Mouse (Mus musculus) urinary bladder, adult 2 months (tissue): ENCODE measurements around the gene Grap2. TPM values are rescaled to one million over a fixed set of nuclear protein-coding genes. Genes with fewer than 3 reads are reported as not detected.

Experiments used
- DNase-seq: peaks from one replicate; pipeline ENCODE4 v3.0.0; 2022; ENCODE audit warnings: low spot score
- polyA plus RNA-seq: library from polyadenylated mRNA; depleted of rRNA; stranded (reverse); fragments of >200 nt; gene quantifications from 2 replicates; pipeline ENCODE4 v1.2.3, GENCODE M21; 2012; rRNA removed

Gene Grap2
- 0.47 and 0.71 TPM in 2 replicates for polyA plus RNA-seq

DNA sequence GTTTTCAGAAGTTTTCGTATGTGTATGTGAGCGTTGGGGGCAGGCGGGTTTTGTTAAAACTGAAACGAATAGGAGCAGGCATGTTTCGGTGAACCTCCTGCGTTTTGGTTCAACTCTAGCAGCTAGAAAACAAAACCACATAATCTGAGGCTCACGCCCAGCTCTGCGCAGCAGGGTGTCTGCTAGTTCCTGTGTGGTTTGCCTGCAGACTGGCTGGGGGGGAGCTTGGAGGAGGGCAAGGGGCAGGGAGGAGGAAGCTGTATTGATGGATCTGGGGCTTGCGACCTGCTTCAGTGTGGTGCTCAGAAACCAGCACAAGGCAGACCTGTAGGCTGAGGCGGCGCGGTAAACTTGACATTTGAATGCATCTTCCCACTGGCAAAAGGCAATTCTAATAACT lies at the start of gene Grap2:
Gene Grap2, plus strand, starts transcription at position 304 of the 400 bp plus-strand sequence.
- DNase-seq: no peak

DNA sequence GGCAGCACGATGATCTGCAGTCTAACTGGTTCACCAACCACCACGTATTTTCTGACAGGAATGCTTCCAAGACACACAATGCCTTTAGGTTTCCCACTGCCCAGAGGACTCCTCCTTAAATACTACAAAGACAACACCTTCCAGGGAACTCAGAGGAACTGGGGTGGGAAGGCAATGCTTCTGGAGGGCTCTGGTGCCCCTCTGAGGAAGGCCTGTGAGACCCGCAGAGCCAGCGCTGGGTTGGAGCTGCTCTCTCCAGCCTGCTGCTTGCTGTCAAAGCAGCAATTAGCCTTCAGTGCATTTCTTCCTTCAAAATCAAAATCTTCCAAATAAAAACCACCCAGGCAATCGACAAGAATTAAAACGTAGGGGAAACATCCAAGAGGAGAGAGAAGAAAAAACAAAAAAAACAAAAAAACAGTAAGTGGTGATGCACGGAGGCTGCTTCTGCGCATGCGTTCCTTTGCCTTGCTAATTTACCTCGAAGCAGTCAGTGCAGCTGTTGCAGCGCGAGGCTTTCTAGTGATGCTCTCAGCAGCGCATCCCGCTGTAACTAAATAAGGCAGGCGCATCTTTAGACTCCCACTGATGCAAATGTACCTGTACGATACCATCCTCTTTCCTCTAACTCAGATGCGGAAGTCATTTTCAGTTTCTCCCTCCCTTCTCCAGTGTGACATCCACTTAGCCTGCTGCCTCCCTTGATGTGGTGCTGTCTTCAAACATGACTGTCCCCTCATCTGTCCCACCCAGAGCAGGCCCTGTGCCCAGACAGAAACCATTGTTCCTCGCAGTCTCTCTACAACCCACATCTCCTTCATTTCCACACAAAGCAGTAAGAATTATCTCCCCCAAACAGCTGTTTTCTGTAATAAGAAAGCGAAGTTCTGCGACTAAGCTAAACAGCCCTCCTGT lies 42.2 kb upstream of the Grap2 start:
- no peak for DNase-seq

DNA sequence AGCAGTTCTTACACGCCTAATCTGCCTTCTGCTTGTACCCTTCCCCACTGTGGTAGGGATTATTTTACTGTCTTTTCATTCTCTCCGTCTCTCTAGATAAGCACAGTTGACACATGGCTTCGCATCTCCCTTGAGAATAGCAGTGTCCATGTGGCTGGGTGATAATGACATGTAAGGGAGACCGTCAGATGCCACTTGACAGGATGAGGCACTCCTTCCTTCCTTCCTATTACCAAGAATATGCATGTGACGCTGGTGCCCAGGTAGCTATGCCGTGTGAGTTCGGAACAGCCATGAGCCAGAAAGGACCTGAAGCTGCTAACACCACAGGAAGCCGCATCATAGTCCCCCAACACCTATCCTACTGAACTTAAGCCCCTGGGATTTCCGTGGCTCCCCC lies 41.4 kb upstream of the Grap2 start:
- DNase-seq: no peak

DNA sequence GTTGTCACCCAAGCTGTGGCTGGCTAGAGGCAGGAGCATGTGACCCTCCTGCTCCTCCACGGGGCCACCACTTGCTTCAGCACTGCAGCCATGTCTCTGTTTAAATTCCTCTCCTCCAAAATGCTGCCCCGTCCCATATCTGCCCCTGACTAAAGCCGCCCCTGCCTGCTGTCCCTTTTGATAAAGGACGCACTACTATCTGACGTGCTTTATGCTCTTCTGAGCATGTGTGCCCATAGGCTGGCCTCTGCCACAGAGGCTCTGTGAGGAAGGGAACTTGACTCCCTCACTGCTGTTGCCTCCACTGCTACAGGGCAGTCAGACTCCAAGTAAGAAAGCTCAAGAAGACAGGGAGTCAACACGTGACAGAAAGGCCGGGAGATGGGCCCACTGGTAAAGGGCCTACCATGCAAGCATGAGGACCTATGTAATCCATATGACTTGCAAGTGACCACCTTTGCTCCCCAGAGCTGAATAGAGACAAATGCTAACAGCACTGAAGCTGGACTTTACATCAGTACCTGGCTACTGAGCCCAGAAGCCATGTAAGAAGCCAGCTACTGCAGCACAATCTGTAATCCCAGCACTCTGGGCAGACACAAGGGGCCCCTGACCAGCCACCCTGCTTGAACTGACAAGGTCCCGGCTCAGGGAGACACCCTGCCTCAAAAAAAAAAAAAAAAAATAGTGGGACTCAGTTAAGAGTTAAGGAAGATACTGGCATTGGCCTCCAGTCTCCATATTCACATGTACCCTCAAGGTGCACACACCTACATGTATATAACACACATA lies 39.9 kb upstream of the Grap2 start:
- no peak for DNase-seq

DNA sequence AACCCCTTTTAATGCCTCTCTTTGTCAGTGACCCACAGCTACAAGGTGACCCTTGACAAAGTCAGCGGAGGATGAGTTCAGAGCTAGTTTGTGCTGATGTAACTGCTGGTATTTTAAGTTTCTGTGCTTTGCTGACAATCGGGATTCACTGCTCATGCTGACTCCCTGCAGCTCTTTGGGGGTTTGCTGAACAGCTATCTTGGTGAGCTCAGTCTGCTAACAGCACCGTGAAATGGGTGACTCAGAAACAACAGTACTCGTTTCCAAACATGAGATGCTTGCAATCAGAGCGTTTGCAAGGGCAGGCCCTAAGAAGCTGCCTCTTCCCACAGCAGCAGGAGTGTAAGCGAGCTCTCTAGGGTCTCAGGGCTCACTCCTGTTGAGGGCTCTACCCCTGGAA lies 39.1 kb upstream of the Grap2 start:
- DNase-seq: no peak

DNA sequence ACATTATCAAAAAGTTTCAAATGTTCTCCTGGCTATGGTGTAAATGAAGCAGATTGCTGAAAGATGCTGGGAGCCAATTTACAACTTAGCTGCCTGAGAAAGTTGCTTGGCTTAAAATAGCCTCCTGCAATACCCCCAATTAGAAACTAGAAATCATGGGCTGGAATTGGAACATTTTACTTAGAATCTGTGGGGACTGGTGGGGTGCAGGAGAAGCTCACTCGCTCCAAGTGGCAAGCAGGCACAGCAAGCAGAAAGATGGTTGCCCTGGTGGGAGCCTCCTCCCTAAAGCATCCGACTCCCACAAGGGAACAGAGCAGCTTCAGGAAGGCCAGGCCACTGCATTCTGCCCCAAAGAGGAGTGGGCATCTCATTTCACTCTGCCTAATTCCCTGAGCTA lies 36.3 kb upstream of the Grap2 start:
- no peak for DNase-seq

DNA sequence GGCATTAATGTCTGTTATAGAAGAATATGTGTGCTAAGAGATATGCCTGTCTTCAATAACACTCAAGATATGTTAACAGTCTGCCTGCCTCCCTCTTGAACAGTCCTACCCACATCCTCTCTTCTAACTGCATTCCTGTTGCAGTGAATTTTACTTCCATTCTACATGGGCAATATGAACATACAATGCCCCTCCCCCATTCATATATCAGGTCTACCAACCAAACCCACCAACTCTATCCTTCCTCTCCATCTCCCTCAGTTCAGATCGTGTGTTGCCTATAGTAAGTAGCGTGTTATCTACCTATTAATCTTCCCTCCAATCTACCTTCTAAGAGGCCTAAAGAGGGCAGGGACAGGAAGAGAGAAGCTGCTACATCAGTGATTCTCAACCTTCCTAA lies 34.3 kb upstream of the Grap2 start:
- no peak for DNase-seq

DNA sequence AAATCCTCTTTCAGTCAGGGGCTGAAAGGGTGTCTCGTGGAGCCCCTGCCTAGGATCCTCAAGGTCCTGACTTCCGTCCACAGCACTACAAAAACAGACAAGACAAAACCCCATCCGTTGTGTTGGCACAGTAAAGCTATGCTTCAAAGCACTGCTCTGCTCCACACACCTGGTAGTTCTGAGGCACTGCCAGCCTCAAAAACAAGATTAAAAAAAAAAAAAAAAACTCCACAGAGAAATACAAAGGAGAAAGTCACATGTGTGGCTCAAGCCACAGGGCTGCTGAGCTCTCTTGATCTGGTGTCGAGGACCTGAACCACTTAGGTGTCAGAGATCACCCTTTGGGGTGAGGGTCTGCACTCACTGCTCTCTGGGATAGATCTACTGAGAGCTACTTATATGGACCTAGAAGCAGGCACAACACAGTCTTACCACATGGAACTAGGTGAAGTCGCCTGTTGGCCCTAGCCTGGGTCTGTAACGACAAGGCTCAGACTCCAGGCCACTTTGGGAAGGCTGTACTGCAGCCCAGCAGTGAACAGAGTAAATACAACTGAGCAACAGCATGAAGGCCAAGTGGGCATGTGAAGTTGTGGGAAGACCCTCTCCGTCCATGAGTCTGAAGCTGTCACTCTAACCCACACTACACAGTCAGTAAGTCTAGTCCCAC lies 33.6 kb upstream of the Grap2 start:
- no peak for DNase-seq

DNA sequence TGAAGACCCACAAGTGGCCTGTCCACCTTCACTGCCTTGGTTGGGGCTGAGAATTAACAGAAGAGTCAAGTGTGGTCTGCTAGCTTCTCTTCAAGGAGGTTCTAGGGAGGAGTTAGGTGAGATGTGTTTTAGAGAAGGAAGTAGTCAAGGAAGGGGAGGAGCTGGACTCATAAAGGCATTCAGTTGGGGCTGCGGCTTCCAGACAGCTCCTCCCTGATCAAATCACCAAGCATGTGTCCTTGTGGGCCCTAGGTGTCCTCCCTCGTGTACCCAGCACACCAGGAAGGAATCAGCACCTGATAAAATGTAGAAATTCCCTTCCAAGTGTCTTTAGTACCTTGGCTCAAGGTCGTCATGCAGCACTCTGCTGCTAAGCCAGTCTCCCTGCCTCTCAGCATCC lies 28.3 kb upstream of the Grap2 start:
- no peak for DNase-seq

DNA sequence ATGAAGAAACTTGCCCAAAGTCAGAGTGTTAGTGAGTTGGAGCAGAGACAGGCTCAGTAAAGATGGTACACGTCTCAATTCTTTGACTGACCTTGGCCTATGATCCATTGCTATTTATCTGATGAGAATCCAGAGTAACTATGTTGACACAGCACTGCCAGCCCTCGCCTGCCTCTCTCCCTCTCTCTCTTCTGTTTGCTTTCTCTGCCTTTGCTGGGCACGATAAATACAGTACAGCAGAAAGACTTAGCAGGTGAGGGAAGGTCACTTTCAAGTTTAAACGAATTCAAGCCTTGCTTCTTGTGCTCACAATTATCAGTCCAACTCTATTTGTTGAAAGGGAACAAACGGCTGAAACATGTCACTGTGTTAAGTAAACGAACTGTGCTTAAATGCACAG lies 27.0 kb upstream of the Grap2 start:
- no peak for DNase-seq

DNA sequence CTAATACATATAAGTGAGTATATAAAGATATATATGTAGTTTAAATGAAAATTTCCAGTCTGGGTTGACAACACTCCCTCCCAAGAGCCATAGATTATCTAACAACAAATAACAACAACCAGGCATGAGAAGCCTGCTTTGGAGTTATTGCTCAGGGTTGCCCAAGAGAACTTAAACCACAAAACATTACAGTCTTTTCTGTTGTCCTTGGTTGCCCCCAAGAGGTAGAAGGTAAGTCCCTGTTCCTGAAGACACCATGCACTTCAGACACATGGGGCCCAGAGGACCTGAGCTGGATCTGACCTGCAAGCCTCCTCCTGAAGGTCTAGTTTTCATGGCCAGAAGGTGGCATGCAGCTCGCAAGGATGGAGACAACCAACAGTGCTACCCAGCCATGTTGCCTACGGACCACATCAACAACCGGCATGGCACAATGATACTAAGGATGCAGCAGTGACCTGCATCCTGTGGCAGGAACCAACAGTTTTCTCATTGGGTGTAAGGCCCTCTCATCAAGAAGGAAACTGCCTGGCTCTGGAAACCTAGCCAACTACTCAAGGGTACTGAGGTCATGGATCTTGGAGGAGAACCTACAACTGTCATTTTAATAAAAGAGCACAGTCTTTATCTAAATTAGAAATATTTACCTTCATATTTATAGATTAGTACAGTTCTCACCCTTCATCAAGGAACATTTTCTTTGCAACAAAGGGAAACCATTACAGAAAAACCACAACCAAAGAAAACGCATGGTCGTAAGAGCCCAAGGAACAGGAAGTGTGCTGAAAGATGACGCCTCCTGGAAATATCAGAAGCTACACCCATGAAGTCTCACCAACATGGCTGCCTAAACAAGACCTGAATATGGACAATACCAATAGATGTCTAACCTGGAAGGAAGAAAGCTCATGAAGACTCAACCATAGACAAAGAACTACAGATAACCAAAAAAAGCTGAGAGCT lies 17.3 kb upstream of the Grap2 start:
- DNase-seq: no peak

DNA sequence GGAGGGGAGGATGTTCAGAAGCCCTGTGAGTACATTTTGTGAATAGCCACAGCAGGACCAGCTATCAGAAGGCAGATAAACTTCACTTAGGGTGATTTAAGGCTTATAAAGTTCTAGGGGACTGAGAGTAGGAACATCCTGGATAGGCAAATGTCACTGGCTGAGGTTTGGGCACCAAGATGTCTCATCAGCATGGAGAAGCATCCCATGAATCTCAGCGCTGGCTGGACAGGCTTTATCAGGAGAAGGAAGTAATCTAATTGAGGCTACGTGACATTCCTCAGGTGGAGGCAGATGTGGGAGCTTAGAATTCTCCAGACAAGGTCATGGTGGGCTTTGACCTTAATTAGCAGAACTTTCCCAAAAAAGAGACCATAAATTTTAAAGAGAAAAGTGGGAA lies 16.4 kb upstream of the Grap2 start:
- no peak for DNase-seq

DNA sequence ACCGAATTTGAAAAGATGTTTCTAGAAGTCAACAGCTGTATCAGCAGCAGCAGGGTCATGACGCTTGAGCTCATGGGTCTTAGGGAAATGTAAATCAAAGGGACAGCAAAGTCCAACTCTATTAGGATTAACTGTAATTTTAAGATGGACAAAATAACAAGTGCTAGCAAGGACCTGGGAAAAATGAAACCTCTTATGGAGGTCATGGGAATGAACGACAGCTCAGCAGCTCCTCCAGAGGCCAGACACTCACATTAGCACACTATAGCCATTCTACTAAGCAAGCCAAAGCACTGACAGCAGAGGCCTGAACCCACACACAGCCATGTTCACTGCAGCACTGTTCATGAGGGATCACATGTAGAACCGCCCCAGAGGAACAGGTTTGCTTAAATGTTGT lies 14.6 kb upstream of the Grap2 start:
- DNase-seq: no peak

DNA sequence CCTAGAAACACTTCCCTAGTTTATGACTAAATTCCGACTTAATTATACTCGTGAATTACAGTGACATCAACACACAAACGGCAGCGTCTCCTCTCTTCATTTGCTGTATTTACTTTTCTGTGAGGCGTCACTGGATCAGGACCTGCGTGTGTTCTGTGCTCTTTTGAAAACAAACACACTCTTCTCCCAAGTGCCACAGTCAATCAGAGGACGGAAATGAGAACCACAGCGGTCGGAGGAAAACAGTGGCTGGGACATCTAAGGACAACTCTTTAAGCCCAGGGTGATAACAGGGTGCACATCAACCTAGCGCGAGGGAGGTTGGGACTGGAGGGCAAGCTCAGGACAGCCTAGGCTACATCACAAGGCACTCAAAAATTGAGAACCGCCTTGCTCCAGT lies 12.9 kb upstream of the Grap2 start:
- no peak for DNase-seq

DNA sequence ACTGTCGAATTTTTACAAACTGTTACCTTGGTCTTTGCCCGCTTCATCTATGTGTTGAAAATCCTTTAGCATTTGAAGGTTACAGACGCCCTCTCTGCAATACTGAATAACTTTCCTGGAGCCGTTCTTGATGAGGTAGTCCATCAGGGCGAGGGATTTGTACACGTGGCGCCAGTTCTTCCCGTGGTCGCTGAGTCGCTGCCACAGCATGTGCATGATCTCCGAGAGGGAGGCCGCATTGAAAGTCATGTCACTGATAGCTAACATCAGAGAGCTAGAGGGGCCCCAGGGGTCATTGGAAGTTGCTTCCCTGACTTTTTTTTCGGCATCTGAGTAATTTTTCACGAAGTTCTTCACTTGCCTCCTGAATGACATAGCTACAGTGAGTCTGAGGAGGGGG lies 12.4 kb upstream of the Grap2 start:
- no peak for DNase-seq

DNA sequence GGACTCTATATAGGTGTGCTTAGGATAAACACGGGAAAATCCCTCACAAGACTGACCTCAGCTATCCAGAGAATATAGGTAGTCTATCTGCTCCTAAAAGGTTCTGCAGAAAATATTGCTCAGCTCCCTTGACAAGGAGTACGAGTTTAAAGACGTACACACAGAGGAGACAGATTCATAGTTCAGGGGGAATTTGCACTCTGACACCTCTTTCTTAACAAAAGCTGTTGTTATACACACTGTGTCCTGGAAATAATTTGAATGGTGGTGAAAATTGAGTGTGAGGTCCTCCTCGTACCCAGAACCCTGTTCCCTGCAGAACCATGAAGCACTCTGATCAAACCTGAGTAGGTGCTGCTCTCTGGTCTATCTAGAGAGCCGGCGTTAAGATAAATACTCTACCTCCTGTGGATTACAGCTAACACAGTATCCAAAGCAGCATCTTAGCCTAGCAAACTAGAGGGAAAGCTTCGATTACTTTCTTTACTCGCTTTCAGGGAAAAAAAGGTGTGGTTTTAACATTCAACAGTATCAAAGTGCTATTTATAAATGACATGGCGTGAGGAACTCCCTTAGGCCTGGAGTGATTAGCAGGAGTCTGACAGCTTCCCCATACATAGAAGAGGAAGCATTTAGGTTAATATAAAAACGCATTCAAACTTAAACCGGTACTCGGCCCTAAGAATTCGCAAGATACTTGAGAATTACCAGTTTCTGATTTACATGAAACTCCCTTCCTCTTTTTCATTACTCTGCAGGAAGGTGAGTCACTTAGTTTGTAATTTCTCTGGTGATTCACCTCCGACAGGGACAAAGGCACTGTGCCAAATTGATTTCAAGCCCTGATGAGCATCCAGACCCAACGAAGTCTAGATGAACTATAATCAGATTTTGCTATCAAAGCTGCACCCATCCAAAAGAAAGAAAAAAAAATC lies 11.5 kb upstream of the Grap2 start:
- no peak for DNase-seq

DNA sequence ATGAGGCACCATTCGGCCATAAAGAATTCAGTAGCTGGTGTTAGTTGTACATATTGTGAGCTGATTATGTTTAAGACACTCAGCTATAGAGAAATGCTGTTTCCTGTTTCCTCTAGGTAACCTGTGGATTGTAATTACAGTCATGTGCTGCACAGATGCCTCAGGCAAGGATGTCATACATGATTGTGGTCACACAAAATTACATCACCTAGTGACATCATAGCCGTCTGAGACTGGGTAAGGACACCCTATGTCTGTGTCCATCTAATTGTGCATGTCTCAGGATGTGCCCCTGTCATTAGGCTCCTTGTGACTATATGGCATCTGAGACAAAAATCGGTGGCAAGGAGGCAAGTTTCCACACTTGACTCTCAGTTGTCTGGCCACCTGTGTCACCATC lies 9.9 kb upstream of the Grap2 start:
- no peak for DNase-seq

DNA sequence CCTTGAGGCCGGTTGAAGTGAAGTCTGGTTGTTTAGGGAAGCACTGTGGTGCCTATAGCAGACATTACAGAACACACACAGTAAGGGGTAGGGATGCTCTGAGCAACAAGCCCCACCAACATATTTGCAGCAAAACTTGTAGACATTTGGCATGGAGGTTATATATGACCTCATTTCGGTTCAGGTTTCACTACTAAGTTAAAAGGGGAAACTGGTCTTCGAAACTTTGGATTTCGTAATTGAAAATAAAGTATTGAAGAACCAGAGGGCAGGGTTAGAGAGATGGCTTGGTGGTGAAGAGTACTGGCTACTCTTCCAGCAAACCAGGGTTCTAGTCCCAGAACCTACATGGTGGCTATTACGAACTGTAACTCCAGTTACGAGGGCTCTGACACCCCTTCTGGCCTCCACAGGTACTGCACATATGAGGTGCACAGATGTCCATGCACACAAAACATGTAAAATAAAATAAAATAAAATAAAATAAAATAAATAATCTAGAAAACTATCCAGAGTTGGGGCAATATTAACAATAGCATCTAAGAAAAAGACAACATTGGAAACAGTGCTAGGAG lies 8.7 kb upstream of the Grap2 start:
- DNase-seq: no peak

DNA sequence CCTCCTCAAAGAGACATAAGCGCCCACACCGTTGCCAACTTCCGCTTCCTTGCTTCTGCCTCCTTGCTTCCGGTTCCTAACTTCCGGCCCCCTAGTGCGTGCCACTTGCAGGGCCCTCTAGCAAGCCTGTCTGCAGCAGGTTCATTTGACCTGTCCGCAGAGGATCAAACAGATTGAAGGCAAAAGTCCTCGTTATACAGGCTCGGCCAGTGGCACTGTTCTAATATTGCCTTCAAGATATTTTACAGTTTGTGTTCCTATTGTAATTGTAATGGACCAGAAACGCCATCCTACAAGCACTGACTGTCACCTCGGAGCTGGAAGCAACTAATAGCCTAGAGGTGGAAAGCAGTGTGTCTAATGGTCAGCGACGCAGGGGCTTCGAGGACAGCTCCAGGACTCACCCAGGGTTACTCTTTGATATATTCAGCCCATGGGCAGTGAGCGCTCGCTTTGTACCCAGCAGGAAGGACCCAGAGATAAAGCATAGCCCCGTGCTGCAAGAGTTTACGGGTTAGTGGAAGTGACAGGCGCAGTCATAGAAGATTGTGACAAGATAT lies 7.2 kb upstream of the Grap2 start, which contains the start of gene Enthd1:
Gene Enthd1, minus strand, starts transcription at position 51 of the 560 bp plus-strand sequence.
- DNase-seq: no peak
